Mouse (Mus musculus): ENCODE measurements around the gene Erbb2.

Erbb2 gene

DNA sequence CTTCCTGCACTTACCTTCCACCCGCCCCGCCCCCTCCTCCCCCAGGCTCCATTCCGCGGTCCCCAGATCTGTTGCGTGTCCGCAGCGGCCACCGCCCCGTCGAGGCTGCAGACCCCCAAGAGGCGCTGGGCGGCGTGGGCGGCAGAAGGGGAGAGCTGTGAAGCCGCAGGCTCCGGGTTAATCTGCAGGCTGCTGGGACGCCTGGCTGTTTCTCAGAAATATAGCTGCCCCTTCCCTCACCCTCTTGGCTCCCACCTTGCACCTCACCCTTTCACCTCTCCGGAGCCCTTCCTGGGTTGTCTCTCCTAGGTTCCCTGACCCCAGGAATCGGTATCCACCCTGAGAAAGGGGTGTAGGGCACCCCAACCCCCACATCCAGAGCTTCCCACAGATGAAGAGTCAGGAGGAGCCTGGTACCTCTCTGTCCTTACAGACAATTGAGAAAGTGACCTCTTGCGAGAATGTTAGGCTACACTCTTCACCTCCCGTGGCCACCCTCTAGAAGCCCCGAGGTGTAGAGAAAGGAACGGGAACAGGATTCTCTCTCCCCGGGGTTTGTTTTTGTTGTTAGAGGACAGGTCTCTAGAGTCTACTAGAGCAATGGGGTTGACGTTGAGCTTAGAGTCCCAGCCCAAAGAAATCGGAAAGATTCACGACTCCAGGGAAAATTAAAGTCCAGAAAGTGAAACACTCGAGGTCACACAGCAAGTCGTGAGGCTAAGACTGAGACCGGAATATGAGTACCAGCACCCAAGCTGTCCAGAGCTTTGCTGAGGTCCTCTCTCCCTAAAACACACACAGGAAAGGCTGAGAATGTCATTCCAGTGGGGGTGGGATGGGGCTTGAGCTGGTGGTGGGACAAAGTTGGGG lies 46.1 kb downstream of the Erbb2 start:
- in situ Hi-C loops (cut with MboI, MseI) = no loop called here

DNA sequence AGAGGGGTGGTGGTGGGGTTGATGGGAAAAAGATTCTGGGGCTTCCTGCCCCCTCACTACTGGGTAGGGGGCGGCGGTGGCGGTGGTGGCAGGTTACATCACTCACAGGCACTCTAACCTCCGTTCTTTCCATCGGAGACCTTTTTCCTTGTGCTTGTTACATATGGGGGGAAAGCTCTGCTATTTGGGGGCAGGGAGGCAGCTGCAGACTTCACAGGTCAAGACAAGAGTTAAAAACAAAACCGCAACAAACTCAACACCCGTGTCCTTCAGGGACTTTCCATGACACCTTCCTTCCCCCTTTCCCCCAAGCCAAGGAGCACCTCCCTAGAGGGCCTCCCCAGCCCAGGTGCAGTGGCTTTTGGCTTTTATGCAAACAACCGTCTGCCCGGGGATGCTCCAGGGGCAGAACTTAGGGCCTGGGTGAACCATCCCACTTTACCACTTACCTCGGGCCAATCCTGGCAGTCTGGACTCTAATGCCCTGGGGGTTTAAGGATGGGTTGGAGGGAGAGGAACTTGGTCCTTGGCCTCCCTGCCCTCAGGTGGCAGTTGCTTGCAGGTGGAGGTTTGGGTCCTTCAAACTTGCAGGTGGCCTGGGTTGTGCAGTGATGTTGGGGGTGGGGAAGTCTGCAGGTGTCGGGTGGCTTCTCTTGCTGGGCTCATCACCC lies 46.9 kb downstream of the Erbb2 start:
- in situ Hi-C loops (cut with MboI, MseI) = no loop called here

DNA sequence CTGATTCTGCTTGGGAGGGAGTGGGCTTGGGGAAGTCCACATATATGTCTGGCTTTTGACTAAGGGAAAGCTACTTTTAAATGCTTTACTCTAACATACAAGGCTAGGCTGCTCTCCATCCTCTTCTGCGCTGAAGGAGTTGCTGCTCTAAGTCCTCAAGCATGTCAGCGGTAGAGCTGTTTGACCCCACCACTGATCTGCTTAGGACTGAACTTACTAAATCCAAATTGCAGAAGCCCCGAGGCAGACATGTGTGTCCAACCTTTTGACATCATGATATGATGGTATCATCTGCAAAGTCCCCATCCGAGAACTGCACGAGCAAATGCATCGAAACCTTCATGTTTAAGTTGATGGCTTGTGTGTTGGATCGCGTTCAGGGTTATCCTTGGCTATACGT lies 47.6 kb downstream of the Erbb2 start:
- in situ Hi-C loops (cut with MboI, MseI) = no loop called here

DNA sequence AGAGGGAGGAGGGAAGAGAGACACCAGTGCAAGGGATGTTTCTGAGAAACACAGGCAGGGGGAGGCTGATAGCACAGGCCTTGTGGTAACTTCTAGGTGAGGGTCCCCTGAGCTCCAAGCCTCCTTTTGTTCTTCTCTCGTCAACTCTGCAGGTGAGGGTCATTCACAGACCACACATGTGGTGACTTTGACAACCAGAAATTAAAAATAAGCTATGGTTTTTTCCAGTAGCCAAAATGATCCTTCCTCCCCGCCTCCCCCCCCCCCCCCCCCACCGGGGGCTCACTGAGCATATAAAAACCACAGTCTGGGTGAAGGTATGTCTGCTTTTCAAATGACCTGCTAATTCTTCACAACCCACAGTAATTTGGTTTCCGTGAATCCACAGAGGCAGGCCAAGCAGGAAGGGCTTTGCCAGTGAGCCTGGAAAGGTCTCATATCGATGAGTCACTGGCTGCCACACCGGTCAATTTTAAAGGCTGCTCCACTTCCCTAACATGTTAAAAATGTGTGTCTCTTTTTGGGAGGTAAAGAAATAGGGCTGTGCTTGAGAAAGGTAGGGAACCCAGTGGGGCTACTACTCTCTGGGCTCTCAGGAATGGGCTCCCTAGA lies 48.9 kb downstream of the Erbb2 start:
- in situ Hi-C loops (cut with MboI, MseI) = no loop called here

DNA sequence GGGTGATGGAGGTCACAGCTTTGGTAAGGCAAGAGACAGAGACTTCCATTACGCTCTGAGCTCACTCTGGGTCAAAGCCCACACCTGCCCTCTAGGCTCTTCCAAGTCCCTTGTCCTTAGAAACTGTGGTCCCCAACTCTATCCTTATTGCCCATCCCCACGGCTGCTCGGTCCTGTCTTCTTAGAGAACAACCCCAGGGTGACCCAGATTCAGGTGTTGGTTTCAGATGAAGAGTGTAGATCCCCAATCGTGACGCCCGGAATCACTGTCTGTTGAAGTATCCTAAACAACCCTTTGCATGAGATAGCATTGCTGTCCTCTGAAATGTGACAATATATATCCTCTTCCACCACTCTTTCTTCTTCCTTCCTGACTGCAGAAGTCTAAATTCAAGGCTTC lies 50.0 kb downstream of the Erbb2 start:
- in situ Hi-C loops (cut with MboI, MseI) = no loop called here

DNA sequence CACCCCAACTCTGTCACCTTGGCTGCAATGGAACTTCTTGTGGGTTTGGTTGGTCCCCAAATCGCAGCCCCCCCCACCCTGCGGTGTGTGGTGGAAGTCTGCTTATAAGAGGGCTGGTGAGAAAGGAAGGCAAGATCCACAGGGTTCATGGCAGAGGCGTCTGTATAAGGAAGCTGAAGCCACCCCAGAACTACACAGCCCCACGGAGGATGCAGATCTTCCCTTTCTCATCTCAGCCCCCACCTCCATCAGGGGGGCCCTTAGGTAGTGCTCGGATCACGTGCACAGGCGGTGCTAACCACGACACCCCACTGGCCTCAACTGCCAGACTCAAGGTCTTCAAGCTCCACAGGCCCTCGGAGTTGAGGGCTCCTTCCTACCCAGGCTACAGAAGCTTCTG lies 51.6 kb downstream of the Erbb2 start:
- in situ Hi-C loops (cut with MboI, MseI) = no loop called here

DNA sequence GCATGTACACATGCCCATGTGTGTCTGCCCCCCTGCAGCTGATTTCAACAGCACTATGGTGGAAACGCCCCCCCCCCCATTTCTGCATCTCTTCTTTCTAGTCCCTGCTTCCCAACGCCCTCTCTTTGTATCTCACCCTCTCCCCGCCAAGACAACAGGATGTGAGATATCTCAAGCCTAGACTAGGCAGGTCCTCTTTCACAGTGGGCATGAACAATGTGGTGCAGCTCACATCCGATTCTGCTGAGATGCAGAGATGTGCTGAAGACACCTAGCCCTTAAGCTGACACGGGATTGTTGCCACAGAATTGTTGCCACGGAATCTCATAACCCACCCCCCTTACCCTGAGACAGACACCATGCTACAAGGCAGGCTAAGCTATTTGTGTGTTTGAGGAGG lies 52.2 kb downstream of the Erbb2 start:
- in situ Hi-C loops (cut with MboI, MseI) = no loop called here

DNA sequence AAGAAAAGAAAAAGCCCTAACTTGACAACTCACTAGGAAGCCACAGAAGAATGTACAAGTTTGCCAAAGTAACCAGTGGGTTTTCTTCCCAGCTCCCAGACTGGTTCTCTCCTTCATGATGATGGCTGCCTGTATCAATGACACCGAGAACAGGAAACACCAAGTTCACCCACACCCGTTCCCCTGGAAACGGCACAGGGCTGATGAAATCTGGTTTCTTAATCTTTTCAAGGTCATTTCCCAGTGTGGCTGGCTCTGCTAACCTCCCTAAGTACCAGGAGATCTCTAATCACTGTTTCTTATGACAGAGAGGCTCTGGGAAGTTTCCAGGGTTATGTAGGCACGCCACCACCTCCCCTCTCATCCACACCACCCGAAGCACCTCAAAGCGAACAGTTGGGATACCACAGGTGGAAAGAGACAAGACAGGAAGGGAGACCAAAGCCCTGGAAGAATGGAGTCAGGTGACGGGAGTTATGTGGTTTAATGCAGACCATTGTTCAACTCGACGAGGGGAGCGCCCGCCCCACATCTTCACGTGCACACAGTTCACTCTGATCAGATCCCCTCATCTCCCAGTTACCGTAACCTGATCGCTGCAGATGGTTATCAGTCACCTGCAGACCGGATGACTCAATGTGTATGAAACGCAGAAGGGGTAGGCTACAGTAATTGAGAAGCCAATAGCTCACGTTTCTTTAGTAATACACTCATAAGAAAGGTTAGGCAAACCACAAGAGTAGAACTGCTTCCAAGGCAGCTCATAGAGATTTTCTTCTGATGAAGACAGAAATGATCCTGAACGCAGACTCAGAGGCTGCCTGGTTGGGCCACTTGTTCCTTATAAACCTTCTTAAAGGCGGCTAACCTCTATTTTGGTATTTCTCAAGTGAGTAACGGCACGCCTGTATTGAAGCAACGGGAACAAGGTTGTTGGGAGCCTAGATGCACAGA lies 57.8 kb downstream of the Erbb2 start:
- in situ Hi-C loops (cut with MboI, MseI) = loop anchor here (5.0 kb wide), 1 partner anchor 77 kb away; the partner anchor contains the start of gene Ikzf3

DNA sequence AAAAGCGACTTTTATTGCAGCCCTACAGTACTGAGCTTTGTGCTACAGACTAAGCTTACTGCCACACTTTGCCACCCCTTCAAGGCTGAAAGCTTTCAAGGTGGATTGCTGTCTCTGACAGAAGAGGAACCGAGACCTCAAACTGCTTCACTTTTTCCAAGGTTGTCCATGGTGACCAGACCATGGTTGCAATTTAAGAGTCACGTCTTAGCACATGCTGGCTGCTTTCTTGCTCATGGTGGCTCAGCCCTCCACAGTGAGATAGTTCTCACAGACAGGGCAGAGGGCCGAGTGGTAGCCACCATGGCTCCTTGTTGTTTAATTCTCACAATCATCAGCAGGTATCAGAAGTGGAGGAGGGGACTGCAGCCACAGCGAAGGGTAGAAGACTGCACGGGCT lies 58.5 kb downstream of the Erbb2 start:
- in situ Hi-C loops (cut with MboI, MseI) = no loop called here

DNA sequence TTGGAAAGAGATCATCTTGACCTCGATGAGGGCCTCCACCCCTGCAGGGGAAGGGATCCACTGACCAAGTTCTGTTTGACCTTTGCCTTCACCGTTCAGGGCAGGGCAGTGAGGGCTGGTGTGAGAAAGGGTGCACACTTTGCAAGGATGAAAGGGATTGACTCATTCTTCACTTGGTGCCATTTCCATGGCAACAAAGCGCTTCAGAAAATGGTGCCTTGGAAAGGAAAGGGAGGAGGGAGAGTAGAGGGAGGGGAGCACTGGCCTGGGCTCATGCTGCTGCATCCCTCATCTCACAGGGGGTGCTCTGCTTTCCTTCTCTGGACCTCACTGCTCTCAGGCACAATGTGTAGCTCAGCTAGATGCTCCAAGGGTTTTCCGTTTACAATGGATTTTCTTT lies 60.4 kb downstream of the Erbb2 start:
- in situ Hi-C loops (cut with MboI, MseI) = no loop called here

DNA sequence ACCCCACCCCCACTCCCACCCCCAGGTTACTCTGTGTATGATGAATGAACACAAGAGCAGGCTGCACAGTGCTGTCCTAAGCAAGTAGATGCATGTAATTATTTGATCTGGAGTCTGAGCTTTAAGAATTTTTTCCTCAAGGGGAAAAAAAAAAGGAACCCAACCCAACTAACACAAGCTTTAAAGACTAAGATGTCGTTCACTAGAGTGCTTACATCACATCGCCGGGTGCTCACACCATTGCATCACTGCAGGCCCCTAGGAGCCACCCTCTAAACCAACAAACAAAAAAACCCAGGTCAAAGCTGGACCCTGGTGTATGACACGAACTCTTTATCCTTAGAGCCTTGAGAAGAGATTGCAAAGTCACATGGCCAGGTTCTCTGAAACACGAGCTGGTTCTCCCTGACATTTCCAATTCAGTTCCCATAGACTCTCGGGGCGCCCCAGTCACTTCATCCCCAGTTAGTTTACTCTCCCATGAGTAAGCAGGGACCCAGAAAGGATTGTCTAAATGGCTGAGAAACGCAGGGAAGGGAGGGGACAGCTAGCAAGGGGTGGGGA lies 61.7 kb downstream of the Erbb2 start:
- in situ Hi-C loops (cut with MboI, MseI) = no loop called here

DNA sequence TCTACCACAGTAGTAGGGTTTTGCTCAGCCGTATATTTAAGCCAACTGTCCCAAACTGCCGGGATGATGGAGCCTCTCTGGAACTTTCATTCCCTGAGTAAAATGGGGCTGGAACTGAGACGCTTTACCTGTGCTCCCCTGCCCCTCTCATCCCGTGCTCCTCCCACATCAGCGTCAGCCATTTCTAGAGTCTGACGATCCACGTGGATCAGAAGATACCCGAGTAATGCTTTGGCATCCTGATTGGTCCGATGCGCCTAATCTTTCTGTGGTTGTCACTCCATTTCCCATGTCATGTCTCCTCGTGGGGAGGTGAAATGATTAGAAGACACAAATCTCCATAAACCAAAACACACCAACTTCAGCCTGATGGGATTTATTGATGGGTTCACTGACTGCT lies 62.7 kb downstream of the Erbb2 start:
- in situ Hi-C loops (cut with MboI, MseI) = no loop called here

DNA sequence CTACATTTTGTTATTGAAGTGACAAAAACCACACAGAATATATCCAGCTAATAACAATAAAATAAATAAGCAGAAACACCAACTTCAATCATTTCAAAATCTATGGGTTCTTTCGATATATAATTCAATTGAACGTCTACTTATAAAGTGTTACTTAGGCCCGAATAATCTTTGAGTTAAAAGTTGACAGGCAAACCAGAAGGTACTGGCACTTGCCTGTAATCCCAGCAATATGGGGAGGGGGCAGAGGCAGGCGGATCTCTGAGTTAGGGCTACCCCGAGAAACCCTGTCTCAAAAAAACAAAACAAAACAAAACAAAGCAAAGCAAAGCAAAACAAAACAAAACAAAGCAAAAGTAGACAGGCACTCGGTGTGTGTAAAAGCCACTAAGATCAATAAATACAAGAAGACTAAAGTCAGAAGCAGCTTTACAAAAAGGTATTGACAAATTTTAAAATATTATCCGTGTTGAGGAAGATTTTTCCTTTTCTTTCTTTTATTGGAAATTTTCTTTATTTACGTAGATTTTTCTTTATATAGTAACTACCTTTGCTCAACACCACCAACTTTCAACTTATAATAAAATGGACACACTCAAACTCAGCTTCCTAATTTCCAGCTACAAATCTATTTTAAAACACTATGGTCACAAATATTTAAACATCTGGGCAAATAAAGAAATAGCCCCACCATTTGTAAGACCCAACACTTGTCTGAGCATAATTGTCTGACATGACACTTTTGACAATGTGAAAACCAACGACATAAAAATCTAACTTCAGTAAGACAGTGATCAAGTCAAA lies 63.6 kb downstream of the Erbb2 start:
- in situ Hi-C loops (cut with MboI, MseI) = no loop called here

DNA sequence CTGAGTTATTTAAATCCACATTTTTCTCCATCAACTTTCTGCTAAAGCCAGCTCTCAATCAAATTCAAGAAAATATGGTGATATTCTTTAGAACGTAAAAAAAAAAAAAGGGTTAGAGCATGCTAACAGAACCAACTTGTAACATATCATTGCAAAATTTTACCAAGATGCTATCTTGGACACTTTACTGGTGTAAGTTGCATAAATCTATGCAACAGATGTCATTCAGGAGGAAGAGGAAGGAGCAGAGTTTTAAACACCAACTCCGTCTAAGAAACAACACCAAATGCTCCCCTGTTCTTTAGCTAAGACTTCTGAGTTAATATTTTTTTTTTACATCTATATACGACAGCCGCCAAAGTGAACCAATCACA lies 64.2 kb downstream of the Erbb2 start:
- in situ Hi-C loops (cut with MboI, MseI) = no loop called here

DNA sequence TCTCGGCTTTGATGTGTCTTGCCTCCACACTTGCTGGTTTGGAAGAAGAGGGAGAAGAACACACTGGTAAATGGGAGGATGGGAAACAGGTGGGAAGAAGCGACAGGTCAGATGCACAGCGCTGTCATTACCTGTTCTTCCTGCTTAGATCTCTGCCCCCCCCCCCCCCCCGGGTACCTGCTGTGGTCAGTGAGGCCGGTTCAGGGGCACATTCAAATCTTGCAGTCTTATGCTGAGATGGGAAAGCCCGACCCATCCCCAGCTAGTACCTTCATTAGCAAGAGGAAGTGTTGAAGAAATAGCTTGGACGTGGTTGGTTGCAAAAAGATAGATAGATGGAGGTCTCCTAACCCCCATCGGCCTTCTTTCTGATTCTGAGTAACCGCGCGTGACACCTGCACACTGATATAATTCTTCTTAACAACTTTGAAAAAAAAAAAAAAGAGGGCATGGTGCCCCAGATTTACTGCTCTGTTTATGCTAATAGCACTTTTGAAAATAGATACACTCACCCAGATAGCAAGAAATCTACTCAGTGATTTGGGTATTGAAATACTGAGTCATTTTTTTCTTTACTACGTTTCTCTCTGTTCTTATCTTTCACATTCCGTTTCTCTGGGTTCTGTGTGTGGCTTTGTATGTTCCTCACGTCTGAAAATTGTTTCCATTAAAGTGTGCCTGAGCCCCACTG lies 64.9 kb downstream of the Erbb2 start:
- in situ Hi-C loops (cut with MboI, MseI) = no loop called here

DNA sequence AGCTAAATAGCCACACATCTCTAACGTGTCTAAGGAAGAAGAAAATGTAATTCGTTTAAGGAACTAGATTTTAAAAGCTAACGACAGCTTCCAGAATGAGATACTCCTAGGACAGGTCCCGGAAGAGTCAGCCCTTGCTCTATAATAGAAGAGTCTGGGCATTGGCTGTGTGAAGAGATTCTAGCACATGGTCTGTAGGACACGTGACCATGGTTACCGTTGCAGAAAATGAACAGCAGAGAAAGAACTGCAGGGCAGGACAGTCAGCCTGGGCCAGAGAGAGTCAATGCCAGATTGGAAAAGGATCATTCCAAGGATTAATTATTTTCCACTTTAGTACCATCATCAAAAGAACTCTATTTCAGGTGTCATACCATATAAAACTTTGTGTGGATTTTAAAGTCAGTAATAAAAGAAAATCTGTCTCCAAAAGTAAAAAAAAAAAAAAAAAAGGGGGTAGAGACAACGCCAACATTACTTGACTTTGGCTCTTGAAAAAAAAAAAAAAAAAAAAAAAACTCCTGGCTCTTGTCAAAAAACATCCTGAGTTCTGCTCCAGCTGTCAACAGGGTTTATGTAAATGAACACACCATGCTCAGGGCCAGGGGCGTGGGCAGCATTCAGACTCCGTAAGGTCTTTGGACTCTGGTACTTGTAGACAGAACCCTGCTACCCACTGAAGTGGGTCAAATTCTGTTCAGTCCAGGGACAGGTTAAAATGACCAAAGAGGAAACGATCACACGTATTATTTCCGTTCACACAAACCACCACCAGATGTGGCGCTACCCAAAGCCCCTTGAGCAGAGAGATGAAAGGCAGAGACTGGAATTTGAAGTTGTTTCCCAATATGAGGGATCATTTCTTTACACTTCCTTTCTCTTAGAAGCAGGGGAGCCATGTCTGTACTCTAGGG lies 67.0 kb downstream of the Erbb2 start:
- in situ Hi-C loops (cut with MboI, MseI) = no loop called here

DNA sequence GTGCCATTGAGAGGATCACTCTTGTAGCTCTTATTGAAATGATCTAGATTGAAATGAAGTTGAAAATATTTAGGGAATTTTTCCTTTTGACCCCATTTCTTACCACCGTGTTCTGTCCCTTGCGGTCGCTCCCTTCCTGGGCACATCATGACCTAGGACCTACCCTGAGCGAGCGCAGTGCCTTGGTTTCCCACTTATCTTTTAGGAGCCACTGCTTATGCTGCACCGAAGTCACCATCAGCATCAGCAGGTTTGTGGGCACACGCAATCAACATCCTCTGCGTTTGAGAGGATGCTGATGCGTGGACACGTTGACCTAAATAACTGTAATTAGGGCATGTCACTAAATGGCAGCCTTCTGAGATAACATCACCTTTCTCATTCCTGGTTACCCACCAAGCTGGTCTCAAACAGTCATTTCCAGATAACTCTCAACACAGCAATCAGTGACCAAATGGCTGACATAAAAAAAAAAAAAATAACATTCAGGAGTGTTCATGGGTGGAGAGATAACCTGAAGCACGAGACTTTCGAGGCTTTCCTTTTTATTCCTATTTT lies 67.7 kb downstream of the Erbb2 start:
- in situ Hi-C loops (cut with MboI, MseI) = no loop called here

DNA sequence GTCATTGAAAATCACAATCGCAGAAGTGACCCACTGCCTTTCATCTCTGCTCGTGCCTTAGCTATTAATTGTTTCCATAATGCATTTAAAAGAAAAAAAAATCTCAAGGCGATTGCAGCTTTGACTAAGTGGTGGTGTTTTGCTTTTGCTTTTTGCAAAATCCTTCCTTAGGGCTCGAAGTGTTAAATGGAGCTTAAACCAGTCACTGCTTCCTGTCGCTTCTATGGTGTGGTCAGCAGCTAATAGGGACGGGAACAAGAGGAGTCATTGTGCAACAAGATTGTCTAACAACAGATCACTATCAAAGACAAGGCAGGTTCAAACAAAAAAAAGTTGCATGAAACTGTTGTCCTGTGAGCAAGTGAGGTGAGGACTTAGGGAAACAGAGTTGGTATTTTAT lies 69.0 kb downstream of the Erbb2 start:
- in situ Hi-C loops (cut with MboI, MseI) = no loop called here

DNA sequence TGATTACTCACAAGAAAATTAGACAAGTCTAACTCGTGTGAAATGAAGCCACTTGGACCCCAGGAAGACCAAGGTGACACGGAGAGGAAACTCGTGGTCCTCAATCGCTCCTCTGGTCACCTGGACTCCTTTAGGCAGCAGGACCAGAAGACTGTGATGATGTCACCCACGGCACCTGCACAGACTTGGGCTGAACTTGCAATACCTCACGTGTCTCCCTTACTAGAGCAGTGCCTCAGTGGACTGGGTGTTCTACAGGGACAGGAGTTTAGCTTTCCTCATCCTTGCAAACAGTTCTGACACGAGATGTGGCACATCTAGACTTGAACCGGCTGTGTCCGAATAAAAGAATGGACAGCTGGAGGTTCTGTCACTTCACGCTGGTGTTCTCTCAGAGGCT lies 69.8 kb downstream of the Erbb2 start:
- in situ Hi-C loops (cut with MboI, MseI) = no loop called here

All from T-helper 1 cell (primary cell).